Mouse (Mus musculus) gastrocnemius, adult 8-10 months (tissue): ENCODE measurements around the gene Arhgef3. TPM values are rescaled to one million over a fixed set of nuclear protein-coding genes. Genes with fewer than 3 reads are reported as not detected.
A peak's percentile ranks its signal among the peaks of the same experiment; 100 is the strongest.

Experiments
- DNase-seq, 2 experiments: peaks; one replicate each; pipeline ENCODE4 v3.0.0; 2022; ENCODE audit warnings: low spot score in 2 of 2
- total RNA-seq, 4 experiments: library from RNA; stranded (reverse); gene quantifications; 2 replicates each; pipeline ENCODE4 v1.2.4; 2022

Gene Arhgef3
- total RNA-seq, 4 experiments from 2014 or later, result 9.4 to 30.0 (median 18.7) TPM

DNA sequence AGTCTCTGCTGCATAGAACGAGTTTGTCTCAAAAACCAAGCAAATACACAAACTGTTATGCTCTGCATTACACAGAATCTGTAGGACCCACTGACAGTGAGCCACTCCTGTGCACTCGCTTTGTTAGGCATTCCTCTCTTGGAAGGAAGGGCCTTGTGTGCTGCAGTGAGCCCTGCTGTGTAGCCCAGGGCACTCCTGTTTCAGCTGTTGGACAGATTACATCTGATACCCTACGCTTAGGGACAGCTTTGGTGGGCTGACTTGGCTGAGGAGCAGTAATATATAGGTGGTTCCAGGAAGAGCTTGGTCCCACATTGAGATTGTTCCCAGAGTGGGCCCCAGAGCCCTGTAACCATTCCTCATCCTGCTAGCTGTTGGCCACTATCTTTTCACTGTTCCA lies 43.4 kb downstream of the Arhgef3 start:
- DNase-seq, result no peak

DNA sequence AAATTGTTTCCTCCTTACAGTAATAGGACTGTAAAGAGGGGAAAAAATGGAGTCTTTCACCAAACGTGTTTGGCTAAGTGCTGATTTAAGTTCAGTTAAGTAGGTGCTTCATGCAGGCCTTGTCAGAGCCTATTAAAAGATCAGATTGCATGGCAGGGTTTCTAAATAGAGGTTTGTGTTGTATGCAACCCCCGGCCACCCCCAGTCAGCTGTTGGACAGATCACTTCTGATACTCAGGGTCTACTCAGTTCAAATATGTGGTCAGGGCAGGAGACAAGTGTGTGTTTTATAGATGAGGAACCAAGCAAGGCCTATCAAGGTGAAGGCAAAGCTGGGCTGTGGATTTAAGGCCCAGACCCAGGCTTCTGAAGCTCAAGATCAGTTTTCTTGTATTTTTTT lies 44.1 kb downstream of the Arhgef3 start:
- DNase-seq, result no peak

DNA sequence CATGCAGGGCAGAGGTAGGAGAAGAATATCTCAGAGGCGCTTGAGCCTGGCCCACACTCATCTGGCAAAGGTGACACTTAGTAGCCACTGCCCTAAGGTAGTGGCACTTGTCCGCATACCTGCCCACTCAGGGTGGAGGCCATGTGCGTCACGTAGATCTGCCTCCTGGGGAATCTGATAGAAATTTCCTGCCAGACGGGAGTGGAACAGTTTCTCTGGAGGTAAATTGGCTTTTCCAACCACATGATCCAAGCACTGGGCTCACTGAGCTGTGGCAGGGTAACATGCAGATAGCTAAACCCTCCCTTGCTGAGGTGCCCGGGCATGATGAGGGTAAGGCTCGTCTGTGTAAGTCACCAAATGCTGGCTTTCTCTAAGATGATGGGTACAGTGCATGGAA lies 46.1 kb downstream of the Arhgef3 start:
- no peak for DNase-seq

DNA sequence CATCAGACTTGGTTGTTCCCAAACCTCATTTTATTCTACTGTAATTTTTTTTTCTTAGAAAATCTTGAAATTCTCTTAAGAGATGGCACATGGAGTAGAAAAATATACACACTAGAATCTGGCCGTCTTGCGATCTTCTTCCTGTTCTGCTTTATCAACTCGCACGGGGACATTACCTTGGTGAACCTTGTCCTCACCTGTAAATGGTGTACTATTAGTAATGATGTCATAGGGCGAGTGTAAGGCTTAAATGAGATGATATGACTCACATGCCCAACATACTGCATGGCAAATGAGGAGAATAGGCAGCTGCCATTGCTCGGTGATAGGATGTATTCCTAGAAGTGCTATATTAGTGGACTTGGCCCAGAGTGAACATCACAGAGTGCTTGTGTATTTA lies 49.9 kb downstream of the Arhgef3 start:
- no peak for DNase-seq

DNA sequence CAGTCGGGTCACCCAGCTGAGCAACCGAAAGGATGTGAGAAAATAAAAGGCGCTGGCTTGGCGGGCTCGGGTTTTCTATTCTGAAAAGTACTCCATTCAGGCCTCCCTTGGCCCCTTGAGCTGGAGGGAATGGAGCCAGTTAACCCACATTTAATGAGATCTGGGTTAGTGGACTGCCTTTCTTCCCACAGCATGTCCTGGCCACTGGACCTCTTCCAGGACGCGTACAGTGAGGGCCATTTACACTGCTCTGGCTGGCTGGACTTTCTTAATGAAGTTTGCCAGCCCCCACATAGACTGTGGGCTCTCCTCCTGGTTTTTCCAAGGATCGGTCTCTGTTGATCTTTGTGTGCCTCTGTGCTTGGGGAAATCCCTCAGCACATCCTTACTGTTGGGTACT lies 52.1 kb downstream of the Arhgef3 start:
- no peak for DNase-seq

DNA sequence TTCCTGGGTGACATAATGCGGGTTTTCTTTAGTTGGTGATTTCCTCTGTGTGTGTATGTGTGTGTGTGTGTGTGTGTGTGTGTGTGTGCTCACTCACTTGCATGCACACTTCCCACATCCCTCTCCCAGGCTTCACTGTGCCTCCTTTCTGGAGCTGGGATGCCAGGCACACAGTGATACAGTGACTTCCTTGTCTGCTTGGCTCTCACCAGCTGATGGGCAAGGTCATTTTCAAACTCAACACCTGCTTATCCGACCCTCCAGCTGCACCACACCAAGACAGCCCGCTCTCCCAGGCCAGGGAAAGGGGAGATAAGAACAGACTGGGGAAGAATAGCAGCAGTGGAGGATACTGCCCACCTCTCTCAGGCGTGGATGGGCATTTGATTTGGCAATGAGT lies 52.5 kb downstream of the Arhgef3 start:
- no peak for DNase-seq

DNA sequence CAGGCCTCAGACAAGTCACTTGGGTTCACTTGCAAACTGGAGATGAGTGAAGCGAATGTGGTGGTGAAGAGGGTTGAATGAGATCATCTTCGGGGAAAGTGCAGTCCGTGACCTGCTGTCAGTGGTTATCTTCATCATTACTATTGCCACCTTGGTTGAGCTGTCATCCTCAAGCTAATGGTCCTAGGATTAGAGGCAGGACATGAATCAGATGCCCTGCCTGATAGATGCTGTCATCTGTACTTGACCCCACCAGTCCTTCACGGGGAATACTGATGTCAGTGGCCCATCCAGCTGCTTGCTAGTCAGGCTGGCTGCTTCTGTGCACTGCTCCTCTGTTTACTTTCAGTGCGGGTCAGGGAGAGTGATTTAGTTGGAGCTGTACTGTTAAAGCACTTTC lies 53.7 kb downstream of the Arhgef3 start:
- DNase-seq, result no peak

DNA sequence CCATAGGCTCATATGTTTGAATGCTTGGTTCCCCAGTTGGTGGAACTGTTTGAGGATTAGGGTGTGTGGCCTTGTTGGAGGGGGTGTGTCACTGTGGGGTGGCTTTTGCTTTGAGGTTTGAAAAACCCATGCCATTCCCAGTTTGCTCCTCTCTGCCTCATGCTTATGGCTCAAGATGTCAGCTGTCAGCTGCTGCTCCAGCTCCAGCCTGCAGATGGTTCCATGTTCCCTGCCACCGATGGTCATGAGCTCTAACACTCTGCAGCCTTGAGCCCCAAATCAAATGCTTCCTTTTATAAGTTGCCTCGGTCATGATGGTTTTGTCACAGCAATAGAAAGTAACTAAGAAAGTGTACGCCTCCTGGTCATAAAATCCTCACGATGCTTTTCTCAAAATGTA lies 54.6 kb downstream of the Arhgef3 start:
- no peak for DNase-seq

DNA sequence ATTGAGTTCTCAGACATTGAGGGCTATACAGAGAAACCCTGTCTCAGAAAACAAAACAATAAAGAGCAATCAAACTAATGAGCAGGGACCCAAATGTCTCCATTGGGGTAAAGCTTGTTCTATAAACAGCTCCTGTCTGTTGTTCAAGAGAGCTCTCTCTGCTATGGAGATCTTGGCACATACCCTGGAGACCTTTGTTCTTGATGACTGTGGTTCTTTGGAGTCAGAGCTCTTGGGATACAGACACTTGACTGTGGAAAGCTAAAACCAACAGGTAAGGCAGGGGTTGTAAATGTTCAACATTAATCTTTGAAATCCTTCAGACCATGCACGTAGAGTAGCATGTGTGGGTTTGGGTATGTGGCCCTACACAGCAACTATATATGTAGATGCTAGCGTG lies 55.7 kb downstream of the Arhgef3 start:
- DNase-seq, result no peak

DNA sequence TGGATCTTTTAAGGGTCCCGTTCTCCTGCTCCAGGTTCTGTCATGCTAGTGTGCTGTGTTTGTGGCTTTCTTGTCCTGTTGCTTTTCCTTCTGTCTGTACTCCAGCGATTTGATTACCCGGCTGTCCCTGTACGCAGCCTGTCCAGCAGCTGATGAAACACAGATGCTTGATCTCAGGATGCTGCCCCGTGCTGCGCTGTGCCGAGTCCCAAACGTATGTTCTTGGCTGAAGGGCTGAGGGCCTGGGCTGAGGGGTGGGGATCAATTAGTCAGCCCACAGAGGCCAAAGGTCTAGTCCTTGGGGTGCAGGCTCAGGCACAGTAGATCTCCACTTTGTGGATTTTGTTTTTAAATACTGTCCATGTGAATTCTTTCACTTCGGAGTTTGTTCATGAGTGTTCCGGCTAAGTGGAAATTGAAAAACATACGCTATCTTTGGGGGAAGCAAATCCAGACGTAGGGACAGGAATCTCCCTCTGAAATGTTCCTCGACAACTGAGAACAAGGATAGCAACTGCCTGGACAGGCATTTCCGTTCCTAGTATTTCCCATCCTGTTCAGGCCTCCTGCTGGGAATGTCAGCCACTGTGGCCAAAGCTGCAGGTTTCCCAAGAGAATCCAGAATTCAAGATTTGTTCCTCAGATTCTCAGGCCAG lies 56.6 kb downstream of the Arhgef3 start:
- DNase-seq, result peak in 1 of 2 experiments; percentile 35

DNA sequence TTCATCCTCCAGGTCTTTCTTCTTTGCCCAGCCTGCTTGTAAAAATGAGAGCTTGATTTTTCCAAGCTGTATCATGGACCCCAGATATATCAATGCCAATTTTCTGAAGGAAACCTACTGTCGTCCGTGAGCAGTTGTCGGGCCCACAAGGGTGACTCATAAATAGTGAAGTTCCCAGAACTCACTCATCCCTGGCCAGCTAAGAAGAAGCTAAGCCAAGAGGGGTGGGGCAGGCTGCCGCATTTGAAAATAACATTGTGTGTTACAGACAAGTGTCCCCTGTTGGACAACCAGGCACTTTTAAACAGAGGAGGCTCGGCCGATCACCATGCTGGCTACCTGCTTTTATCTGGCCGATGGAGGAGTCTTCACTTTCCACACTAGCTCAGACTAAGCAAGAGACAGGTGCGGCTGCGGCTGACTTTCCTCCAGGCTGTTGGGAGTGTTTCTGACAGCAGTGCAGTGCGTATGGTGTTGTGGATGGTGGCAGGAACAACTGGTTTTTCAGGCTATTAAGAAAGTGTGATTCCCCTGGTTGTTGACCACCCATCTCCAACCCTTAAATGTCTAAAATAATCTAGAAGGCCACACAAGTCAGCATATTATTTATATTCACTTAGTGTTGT lies 58.6 kb downstream of the Arhgef3 start:
- peak; percentile 68 to 71 for DNase-seq

DNA sequence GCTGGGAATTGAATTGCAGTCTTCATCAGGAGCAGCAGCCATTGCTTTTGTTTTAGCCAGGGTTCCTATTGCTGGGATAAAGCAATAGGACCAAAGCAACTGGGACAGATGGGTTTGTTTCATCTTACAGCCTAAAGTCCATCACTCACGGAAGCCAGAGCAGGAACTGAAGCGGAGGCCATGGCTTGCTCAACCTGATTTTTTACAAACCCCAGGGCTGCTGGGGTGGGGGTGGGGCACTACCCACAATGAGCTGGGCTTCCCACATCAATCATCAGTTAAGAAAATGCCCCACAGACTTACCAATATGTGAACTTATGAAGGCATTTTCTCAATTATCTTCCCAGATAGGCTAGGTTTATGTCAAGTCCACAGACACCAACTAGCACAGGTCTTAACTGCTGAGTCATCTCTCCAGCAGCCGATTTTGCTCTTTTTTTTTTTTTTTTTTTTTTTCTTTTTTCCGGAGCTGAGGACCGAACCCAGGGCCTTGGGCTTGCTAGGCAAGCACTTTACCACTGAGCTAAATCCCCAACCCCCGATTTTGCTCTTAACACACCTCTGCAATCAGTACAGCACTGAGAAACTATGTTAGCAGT lies 59.6 kb downstream of the Arhgef3 start:
- DNase-seq, result no peak

DNA sequence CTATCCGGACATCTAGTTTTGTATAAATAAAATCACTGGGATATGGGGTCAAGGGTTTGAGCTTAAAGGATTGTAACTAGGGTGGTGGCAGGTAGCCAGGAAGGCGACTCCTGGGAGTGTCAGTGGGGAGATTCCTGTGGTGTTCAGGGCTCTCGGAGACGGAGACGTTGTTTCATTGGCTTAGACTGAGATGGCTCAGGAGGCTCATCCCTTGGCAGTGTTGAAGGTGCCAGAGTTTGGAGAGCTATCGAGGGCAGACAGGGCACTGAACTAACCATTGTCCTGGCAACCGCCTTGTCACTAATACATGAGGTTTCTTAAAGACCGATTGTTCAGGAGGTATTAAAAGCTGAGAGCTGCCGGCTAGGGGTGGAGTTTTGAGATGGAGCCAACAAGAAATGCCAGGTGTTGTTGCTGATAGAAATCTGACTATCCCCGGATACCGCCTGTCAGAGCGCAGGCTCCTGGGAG lies 60.2 kb downstream of the Arhgef3 start:
- no peak for DNase-seq

DNA sequence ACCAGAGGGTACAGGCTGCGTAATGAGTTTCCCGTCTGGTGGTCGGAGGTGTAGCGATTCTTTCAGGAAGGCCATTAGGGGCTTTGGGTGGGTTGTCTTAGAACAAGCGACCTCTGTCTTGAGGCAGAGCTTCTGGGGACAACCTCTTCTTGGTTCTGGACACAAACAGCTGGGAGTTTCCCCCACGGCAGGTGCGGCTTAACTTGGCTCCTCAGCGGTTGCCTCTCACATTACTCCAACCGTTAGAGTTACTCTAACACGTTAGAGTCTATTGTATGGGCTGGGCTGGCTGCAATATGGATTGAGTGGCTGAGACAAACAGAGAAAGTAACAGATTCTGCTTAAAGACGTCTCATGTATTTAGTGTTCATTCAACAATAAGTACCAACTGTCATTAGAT lies 60.6 kb downstream of the Arhgef3 start:
- no peak for DNase-seq

DNA sequence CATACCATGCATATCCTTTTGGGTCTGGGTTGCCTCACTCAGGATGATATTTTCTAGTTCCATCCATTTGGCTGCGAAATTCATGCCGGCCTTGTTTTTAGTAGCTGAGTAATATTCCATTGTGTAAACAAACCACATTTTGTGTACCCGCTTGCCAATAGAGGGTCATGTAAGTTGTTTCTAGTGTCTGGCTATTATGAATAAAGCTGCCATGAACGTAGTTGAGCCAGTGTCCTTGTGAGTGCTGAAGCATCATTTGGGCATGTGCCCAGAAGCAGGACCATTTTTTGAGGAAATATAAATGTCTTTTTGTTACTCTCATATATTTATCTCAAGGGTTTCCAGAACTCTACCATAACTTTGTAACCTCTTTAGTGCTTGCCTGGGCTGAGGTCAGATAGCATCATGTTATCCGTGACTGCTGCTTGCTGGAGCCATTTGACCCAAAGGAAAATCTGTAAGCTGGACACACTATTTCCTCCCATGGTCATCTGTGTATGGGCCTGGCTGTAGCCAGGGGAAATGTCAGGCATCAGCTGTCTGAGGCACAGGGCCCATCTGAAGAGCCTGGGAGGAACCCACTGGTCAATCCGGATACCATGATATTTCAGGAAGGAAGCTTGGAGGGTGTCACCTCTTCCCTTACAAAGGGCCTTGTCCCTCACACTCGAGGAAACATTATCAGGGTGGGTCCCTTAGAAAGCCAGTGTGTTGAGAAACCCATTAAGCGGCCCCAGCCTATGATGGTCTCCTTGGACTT lies 63.3 kb downstream of the Arhgef3 start:
- no peak for DNase-seq

DNA sequence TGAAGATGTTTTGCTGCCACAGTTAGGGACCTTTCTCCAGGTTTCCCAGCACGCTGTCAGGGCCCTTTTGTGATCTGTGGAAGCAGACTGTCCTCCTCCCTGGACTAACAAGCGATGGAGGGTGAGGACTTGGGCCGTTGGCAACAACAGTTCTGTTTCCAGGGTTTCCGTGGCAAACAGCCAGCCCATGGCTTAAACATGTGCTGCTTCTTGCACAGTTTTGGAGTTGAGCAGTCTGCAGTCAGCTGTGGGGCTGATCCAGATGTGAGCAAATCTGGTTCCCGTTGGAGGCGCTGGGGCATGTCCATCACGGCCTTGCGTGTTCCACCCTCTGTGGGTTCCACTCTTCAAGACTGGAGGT lies 63.8 kb downstream of the Arhgef3 start:
- peak; percentile 78 to 82 for DNase-seq

DNA sequence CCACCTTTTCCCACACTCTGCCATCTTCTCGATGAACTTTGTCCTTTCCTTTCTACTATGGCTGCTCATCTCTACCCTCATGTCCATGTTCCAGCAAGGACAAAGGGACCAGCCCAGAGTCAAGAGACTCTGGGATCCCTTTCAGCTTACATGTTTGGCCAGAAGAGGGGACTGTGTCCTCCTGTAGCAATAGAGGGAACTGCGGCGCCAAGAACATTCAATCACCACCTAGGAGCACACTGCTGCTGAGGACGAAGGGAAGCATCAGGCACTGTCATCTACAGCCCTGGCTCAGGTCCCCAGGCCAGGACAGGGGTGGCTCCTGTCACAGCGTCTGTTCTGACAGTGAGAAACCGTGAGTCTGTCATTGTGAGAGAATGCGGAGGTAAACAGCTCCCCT lies 65.1 kb downstream of the Arhgef3 start:
- DNase-seq, result no peak

DNA sequence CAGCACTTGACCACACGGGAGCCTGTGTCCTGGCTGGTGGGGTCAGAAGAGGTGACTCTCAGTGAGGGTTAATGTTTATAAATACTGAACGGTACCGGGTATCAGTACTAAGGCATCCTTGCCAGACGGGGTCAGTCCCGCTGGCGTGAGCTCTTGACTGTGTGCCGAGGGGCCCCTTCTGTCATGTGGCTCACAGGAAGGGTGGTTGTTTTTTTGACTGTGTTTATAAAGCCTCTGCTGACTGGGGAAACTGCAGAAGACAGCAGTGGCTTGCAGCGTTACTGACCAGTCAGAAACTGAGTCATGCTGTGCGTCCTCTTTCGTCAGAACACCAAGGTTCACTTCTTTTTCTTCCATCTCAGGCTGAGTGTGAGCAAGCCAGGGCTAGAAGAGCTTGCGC lies 67.4 kb downstream of the Arhgef3 start:
- no peak for DNase-seq

DNA sequence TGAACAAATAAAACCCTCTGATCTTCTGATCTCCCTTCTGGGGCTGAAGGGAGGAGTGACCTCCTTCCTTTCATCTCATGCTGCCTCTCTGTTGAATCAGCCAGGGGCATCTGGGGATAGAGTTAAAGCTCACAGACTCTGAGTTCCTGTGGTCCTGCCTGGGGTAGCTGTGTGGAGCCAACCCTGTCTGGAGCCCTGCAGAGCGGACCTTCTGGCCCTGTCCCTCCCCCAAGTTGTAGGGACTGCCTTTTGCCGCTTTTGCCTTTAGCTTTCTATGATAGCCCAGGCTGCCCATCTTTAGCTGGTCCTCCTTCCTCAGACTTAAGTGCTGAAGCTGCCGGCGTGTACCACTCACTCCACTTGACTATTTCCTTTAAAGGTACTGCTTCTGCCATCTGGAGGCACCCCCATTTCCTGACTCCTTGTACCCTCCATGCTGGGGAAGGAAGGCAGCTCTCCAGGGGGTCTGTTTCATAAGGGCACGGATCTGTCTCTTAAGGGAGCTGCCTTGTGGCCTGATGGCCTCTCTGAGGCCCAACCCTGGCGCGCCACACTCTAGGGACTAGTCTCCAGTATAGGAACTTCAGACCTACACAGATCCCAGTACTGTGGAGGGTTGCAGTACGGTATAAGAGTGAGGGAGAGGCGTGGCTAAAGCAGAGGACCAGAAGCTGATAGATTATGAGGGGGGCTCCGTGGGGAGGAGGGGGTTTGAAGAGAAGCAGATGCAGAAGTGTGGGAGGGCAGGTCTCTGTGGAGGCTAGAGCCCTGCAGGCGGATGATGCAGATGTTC lies 68.1 kb downstream of the Arhgef3 start:
- no peak for DNase-seq

DNA sequence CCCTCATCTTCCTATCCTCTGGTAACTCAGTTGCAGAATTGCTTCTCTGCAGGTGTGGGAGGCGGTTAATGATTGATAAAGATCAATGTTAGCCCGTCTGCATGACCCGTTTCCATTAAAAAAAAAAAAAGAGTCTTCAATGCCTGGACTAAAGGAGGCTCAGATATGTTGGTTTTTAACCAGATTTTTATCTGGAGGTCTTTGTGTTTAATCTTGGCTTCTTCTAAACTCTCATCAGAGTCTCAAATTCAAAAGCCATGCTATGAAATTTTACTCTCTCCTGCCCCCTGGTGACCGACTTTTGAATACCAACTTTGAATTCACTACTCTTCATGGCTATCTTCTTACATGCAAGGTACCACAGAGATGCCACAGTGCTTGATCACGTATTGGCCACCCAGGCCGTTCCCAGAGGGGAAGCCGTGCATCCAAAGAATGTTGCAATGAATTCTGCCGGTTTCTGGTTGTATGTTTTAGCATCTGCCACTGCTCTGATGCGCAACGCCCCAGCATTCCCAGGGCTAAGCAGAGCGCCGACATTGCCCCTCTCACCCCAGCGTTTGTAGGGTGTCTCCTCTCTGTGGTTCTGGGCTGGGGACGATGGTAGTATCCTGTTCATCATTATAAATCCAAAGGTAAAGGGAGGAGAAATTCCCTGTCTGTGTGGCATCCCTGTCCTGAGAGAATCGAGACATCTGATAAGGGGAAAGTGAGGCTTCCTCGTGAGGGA lies 69.0 kb downstream of the Arhgef3 start:
- peak; percentile 37 to 65 for DNase-seq

DNA sequence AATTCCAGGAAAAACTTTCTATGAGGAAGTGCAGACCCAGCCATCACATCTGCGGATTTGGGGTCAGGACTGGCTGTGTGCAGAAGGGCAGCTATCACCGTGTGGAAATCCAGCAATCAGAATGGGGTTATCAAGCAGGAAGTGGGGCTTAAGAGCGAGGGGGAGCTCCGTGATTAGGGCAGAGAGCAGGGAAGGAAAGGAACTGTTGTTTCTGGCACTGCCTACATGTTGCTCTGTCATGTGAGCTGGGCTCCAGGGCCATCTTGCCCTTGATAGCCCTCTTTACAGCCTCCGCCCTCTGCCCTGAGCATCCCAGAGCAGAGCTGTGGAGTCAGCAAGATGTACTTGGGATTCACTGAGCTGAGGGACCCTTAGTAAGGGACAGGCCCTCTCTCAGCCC lies 71.2 kb downstream of the Arhgef3 start:
- no peak for DNase-seq
